Mouse (Mus musculus) G1E (cell line): ENCODE measurements at regions not wholly inside any gene's neighbourhood (a gene's known extent, or its start where the extent isn't known, plus 50 kb on each side); places are given as distances from the start of the nearest gene placed in this dataset.

ENCODE experiments used
- CTCF ChIP-seq: IDR thresholded peaks from 2 replicates; pipeline ENCODE4 v1.5.1; 2012; ENCODE audit warnings: low read depth, low read length, inconsistent platforms, mixed read lengths
- GATA1 ChIP-seq: IDR thresholded peaks from 2 replicates; pipeline ENCODE4 v1.6.1; 2012; ENCODE audit warnings: borderline replicate concordance, low read length, inconsistent platforms, mixed read lengths
- TAL1 ChIP-seq: conservative IDR thresholded peaks from 2 replicates; pipeline ENCODE4 v1.6.1; 2012; ENCODE audit warnings: low read depth, low read length, inconsistent platforms, mixed read lengths

DNA sequence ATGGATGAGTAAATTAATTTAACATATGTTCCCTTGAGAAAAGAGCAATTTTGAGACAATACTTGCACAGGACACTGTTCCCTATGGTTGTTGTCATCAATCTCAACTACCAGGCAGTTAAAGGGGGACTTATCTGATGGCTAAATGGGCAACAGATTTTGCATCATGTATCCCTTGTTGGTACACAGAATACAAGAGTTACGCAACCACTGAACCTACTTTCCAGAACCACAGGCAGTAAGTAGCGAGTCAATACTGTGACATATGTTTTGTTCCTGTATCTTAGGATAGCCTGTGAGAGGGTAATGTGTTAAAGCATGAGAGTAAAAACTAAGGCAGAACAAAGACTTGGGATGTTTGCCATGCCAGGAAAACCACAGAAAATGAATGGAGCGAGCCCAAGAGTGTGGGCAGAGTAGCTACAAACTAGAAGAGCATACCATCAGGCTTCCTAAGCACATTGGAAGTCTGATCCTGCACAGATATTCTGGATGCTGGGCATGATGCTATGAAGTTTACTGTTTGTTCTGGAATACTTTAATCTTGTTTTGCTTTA is 830.3 kb upstream of the Lrrc4c start:
- no peak for TF ChIP-seq CTCF
- TF ChIP-seq GATA1 = no peak
- no peak for TF ChIP-seq TAL1
